Mouse (Mus musculus) forelimb bud, embryonic 11.5 days (tissue): Measurements from ENCODE around the gene Gabrb1.

ENCODE experiments used
- DNase-seq: peaks from one replicate; pipeline ENCODE4 v3.0.0-alpha.2; 2012; ENCODE audit warnings: low read depth, low spot score

Gabrb1 gene

DNA sequence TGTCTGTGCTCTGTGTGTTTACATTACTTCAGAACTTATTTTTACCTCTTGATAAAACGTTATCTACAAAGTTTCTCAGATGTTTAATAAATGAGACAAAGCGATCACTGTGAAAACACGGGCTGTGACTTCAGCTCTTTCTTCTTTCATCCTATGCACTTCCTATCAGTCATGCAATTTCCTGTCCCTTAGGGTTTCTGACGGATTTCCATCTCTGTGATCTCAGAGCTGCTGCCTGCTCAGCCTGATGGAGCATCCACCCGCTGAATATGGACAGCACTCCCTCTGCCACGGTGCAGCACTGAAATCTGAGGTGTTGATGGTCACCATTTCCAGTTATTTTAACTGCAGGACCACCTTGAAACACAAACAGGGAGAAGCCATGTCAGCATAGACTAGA, 501.6 kb downstream of the Gabrb1 start:
- DNase-seq, result no peak

DNA sequence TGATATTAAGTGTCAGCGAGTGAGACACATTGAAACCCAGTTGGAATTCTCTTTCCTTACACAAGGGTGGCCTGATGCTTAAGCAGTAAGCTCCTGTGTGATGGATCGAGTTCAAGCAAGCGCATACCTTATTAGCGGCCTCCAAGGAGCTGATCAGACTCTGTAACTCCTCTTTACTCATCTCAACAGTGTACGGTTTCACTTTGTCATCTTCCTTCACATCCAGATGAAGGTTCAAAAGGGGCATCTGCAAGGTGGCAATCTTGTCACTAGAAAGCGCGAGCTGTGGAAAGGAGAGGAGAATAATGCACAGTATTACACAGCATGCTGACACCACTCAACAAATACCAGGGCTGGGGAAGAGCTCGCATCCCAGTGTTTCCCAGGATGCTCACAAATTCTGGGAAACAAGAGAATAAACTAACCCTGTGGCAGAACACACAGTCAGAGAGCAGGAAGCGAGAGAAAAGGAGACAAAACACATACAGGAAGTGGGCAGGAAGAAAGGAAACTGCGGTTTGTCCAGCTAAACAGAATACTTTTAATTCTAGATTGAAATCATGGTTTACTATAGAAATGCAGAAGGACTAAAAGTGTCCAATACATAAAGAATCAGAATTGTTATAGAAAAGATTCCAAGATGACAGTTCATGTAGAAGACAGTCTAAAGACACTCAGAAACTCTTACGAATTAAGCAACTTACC, 503.0 kb downstream of the Gabrb1 start:
- DNase-seq, result no peak

DNA sequence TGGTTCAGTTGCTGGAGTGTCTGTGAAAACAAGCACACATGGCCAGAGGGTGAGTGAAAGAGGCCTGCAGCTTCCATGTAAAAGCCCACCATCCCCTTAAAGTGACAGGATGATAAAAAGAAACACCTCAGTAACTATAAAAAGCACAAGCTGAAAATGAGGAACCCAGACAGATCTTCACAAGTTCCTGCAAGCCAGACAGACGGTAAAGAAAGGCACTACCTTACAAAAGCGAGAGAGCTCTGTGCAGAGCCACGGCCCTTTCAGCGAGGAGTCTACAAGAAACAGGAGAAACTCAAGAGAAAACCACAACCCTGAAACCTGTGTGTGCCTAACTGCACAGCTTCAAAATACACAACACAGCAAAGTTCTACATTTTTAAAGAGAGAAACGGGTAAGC, 504.9 kb downstream of the Gabrb1 start:
- DNase-seq, result no peak

DNA sequence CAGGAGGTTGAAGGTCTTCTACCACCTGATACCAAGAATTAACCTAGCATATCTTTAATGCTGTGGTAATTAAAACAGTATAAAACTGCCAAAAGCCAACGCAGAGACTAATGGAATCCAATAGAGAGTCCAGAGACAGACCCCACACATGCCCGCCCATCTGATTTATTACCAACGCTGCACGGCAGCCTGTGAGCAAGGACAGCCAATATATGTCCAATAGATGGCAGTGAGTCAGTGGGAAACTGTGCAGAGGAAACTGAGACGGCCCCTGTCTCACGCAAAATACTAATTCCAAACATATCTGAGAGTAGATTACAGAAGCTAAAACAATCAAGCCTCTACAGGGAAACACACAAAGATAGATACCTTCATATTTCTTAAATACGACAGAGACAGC, 506.5 kb downstream of the Gabrb1 start:
- no peak for DNase-seq

DNA sequence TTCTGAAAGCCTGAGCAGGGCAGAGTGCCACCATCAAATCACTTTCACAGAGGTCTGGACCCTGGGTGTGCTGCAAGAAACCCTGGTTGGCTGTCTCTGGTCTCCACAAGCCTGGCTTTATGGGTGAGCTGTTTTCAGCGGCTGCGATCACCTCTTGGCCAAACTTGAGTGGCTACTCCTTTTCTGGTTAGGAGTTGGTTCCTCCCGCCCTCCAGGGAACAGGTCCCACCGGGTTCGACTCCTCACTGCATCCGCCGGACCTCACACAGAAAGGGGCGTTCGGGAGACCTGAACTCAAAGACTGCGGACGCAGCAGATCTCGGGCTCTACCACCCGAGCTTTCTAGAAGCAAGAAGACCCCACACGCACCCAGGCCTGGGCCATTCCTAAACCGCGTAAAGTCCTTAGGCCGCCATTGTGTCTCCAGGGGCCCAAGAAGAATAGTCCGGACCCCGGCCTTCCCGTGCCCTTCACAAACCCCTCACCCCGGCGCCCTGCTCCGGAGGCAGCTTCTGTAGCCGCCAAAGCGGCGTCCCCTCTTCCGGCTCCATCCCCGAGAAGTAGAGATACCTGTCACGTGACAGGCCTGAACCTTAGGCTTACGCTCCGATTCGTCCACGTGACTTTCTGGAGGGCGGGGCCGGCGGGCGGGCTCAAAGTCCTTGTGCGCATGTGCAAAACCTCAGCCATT, 509.8 kb downstream of the Gabrb1 start, which contains the start of gene Commd8:
TSS of gene Commd8 (minus strand) at position 596 of the 691 bp plus-strand sequence.
- peak; percentile 92 for DNase-seq

DNA sequence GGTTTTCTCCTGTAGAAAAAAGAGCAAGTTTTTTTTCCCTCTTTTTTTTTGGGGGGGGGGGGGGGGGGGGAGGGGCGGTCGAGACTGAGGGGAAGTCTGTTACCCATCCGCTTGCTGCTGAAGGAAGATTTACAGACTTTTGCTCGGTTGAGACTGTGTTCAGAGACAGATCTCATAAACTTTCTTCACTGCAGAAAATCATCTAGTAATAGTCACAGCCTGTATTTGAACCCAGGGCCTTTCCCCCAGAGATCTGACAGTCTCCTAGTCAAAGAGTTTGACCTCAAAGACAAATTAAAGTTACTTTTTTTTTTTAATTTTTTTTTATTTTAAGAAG, 510.3 kb downstream of the Gabrb1 start:
- no peak for DNase-seq

DNA sequence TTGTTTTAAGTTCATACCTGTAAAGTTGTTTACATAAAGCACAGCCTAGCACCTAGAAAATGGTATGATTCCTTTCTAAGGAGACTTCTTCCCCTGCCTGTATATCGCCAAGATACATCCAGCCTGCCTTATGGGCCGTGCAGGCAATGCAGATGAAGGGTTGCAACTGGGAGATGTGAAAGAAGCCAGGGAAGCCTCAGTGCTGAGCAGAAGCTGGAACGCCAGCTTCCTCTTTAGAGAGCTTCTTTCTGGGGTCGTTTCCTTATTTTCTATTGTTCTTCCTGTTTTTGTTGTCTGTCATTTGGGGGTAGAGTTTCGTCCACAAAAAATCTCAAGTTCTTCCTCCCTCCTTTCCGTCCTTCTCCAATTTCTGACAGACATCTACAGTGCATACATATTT, 512.2 kb downstream of the Gabrb1 start:
- no peak for DNase-seq

DNA sequence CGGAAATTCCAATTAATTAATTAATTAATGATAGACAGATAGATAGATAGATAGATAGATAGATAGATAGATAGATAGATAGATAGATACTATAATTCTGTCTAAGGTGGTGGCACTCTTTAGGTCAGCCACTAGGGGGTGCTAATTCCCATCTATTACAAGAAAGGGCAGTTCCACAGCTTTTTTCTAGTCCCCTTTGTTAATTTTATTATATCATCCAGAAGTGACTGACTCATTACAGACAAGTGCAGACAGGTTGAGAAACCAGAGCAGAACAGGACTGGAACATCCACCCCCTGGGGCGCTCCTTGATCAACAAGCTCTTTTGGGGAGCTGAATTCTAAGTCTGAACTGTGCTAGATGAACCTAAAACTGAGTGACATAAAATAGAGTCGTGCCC, 514.8 kb downstream of the Gabrb1 start:
- DNase-seq, result peak; percentile 51

DNA sequence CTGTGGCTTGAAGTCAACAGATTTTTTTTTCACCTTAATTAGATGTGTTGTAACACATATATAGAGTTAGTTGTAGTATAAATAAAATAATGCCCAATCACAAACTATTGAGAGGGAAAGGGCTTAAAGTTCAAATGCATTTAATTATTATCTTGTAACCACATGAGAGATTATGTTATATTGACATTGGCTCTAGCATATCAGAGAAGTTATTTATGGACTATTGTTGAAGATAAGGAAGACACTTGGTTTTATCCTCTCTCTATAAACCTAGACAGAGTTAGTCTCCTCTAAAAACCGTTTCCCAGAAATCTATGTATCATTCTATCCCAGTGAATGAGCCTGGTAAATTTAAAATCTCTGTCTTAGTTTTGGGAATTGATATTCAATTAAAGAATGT, 515.6 kb downstream of the Gabrb1 start:
- DNase-seq, result no peak

DNA sequence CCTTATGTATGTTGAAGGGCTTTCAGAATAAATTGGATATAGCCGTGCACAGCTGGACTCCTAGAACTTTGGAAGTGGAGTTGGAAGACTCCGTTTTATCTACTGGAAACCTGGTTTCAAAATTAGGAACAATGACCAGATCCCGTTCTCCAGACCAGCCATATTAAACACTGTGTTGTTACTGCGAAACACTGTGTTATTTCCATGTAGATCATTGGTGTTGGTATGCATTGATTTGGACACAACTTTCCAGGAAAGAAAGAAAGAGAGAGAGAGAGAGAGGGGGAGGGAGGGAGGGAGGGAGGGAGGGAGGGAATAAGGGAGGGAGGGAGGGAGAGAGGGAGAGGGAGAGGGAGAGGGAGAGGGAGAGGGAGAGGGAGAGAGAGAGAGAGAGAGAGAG, 517.1 kb downstream of the Gabrb1 start:
- no peak for DNase-seq

DNA sequence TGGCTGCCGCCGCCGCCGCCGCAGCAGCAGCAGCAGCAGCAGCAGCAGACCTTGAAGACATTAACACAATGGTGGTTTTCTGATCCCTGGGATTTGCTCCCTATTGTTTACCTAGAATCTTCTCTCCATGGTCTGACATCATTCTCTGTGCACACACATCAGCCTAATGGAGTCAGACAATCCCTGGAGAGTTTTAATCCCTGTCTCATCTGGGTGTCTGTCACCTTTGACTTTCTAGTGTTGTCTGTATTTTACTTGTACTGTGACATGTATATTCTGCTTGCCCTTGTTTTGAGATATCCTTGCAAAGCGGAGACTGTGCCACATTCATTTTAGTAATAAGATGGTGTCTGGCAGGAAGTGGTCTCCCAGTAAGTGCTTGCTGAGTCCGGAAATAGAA, 517.6 kb downstream of the Gabrb1 start:
- DNase-seq, result no peak

DNA sequence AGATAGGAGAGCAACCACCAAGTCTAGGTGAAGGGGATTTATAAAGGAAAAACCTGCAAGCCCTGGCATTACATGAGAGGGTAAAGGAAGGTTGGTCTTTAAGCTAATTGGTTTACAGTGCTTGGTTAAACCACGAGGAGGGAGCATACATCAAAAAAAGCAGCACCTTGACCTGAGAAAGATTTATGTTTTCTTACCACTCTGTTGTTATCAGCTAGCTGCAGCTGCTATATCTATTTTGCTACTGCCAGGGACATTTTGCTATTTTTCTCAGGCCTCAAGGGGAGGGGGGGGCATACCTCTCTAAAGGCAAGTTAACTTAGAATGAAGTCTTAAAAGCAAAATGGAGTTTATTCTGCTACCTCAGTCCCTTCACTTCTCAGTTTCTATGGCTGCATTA, 523.3 kb downstream of the Gabrb1 start:
- DNase-seq, result no peak

DNA sequence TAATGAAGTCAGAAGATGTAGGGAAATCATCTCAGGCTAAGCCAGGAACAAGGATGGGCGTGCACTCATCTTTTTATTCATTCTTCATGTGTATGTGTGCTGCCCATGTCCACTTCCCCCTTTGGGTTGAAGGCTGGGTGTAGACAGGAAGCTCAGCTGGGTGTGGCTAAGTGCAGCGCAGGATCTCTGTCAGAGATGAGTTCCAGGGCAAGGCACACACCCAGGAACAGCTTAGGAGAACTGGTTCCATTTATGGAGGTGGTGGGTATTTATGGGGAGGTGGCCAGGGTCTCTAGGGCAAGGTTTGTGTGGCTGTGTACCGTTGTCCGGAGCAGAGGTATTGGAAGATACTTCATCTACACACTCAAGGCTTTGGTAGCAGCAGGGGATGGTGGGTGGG, 524.9 kb downstream of the Gabrb1 start:
- no peak for DNase-seq

DNA sequence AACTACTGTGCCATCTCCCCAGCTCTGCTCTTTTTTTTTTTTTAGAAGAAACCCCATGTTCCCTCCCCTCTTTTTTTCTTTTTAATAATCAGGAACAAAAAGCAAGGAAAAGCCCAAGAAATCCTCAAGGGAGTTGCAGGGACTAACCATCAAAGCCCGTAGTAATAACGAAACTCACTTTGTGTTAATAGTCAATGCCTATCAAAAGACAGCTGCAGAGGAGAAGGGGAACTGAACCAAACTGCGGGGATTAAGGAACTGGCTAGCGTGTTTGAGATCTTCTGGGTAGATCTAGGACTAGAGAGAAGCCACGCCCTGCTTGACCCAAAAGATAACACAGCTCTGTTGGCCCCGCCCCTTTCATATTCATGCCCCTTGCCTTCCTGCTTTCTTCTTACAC, 526.0 kb downstream of the Gabrb1 start:
- no peak for DNase-seq

DNA sequence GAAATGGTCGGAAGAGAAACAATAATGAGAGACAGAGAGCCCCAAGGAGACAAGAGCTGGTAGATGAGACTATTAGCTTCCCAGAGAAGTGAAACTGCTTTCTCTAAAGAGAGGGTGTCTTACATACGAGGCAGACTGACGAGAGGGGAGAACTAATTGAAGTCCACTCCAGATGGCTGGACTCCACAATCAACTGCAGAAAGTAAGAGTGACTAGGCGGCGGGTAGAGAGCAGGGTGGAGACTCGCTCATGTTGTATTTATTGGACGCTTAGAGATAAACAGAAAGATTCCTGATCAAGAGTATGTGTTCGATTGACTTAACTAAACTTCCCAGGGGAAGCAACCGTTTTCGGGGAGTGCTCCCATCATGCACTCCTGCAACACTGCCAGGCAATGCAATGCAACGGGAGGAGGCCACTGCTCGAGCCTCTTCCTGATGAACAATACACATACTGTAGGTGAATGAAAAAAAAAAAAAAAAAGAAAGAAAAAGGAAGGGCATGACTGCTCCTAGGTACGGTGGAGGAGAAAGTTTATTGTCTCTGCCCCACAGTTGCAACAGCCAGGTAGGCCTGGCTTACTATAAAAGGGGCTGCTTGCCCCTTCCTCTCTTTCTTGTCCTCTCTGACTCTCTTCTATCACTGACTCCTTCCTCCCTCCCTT, 526.7 kb downstream of the Gabrb1 start:
- DNase-seq, result no peak

DNA sequence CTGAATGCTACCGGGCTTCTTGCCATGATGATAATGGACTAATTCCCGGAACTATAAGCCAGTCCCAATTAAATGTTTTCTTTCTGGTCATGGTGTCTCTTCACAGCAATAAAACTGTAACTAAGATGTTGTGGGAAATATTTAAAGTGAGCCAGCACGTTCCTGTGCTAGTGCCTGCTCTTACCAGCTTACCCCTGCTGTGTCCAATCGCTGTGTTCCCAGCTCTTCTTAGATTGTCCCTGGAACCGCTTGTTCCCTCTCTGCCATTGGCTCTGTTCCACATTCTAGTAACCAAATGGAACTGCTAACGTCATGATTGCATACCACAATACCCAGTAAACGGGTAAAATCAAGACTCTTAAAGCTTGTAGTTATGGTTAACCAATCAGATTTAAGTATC, 533.2 kb downstream of the Gabrb1 start:
- DNase-seq, result no peak

DNA sequence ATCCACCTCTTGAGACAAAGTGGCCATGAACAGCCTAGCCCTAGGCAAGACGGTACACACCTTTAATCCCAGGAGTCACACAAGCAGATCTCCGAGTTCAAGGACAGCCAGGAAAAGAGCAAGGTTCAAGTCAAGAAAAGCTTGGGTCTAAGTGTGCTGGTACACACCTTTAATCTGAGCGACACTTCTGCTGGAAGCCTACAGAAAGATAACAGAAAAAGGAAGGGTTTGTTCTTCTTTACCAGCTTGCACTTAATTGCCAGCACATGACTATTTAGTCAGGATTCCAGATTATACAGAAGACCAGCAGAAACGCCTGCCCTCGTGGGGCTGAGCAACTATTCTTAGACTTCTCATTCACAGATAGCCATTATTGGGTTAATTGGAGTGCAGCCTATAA, 534.0 kb downstream of the Gabrb1 start:
- DNase-seq, result no peak

DNA sequence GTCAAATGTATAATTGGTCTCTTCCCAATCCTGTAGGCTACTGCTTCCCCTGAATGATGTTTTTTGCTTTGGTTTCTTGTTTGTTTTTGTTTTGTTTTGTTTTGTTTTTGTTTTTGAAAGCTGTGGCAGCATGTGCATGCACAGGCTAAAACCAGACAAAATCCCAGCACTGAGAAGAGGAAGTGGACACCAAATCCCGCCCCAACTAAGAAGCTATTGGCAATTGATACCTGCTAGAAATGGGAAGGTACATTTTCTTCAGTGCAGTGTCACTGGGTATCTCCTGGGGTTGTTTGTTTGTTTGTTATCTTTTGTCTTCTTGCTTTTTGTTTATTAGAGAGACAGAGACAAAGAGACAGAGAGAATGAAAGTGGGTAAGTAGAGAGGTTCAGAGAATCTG, 537.5 kb downstream of the Gabrb1 start:
- DNase-seq, result no peak
